Mouse (Mus musculus): ENCODE results near the gene Henmt1. TPM values are rescaled to one million over a fixed set of nuclear protein-coding genes. Genes with fewer than 3 reads are reported as not detected.

Henmt1 gene
- polyA plus RNA-seq, 1 experiment, result not detected

GRCm38 (mm10) chr3:108963278-108963677, 23.6 kb downstream of the Henmt1 start:
- H3K36me3 ChIP-seq (ENCODE audit: control insufficient read depth, insufficient read depth), result no peaks in the 10 kb centered on the region
- no peak overlapping the region for H3K4me3 ChIP-seq
- no peaks in the 10 kb centered on the region for H3K79me2 ChIP-seq (ENCODE audit: control insufficient read depth, insufficient read depth)
- no peak for TF ChIP-seq MYOD1 (IDR thresholded peaks at IDR 0.05; ENCODE audit: control insufficient read depth in 1 of 3, insufficient read length in 2 of 3, low read depth in 2 of 3)
- no peak for TF ChIP-seq TCF3 (IDR thresholded peaks at IDR 0.05; ENCODE audit: insufficient read length, low read depth)
- TF ChIP-seq CEBPB (IDR thresholded peaks at IDR 0.05; ENCODE audit: insufficient read depth, poor library complexity, severe bottlenecking), result no peak
- TF ChIP-seq TCF12 (IDR thresholded peaks at IDR 0.05; ENCODE audit: insufficient read depth, poor library complexity, severe bottlenecking), result no peak
- no peak for TF ChIP-seq REST (IDR thresholded peaks at IDR 0.05; ENCODE audit: insufficient read depth, insufficient read length)
- no peak for TF ChIP-seq POLR2A (IDR thresholded peaks at IDR 0.05; ENCODE audit: insufficient read length, low read depth)
- TF ChIP-seq POLR2AphosphoS2 (IDR thresholded peaks at IDR 0.05; ENCODE audit: insufficient read length, low read depth), result no peak
- no peak for TF ChIP-seq USF1 (IDR thresholded peaks at IDR 0.05; ENCODE audit: low read depth)
- no peaks in the 10 kb centered on the region for H3K27me3 ChIP-seq (ENCODE audit: control insufficient read depth, insufficient read depth, insufficient read length)
- no peak overlapping the region for H3ac ChIP-seq (ENCODE audit: control insufficient read depth, insufficient read length)
- no peak overlapping the region for H3K4me2 ChIP-seq (ENCODE audit: low read depth)

- H3K79me2 ChIP-seq (ENCODE audit: control insufficient read depth, insufficient read depth), result no peaks in the 10 kb centered on the region
- no peak overlapping the region for H3K4me3 ChIP-seq
- no peak overlapping the region for H3K4me2 ChIP-seq (ENCODE audit: low read depth)
- H3K27me3 ChIP-seq (ENCODE audit: control insufficient read depth, insufficient read depth, insufficient read length), result no peaks in the 10 kb centered on the region
- no peak for TF ChIP-seq POLR2AphosphoS2 (IDR thresholded peaks at IDR 0.05; ENCODE audit: insufficient read length, low read depth)
- TF ChIP-seq SRF (IDR thresholded peaks at IDR 0.05; ENCODE audit: control insufficient read depth, insufficient read length, low read depth), result no peak
- no peak for TF ChIP-seq MAX (IDR thresholded peaks at IDR 0.05; ENCODE audit: low read depth)
- no peak for TF ChIP-seq CEBPB (IDR thresholded peaks at IDR 0.05; ENCODE audit: insufficient read depth, poor library complexity, severe bottlenecking)
- TF ChIP-seq TCF3 (IDR thresholded peaks at IDR 0.05; ENCODE audit: insufficient read length, low read depth), result no peak
- TF ChIP-seq E2F4 (IDR thresholded peaks at IDR 0.05; ENCODE audit: insufficient read depth), result no peak
- TF ChIP-seq POLR2A (IDR thresholded peaks at IDR 0.05; ENCODE audit: insufficient read length, low read depth), result no peak
- TF ChIP-seq TCF12 (IDR thresholded peaks at IDR 0.05; ENCODE audit: insufficient read depth, poor library complexity, severe bottlenecking), result no peak
- no peak for TF ChIP-seq MYOG (IDR thresholded peaks at IDR 0.05; ENCODE audit: control insufficient read depth in 1 of 3, insufficient read depth in 1 of 3, insufficient read length in 2 of 3, low read depth in 2 of 3)
- no peak for TF ChIP-seq USF1 (IDR thresholded peaks at IDR 0.05; ENCODE audit: low read depth)
- no peak for TF ChIP-seq REST (IDR thresholded peaks at IDR 0.05; ENCODE audit: insufficient read depth, insufficient read length)
- H3K36me3 ChIP-seq (ENCODE audit: control insufficient read depth, insufficient read depth), result no peaks in the 10 kb centered on the region
- H3ac ChIP-seq (ENCODE audit: control insufficient read depth, insufficient read length), result no peak overlapping the region
These were observed 24.1 kb downstream of the Henmt1 start for GRCm38 (mm10) chr3:108963776-108964175.

- TF ChIP-seq MYOG (IDR thresholded peaks at IDR 0.05; ENCODE audit: control insufficient read depth in 1 of 3, insufficient read depth in 1 of 3, insufficient read length in 2 of 3, low read depth in 2 of 3), result no peak
- no peak for TF ChIP-seq SRF (IDR thresholded peaks at IDR 0.05; ENCODE audit: control insufficient read depth, insufficient read length, low read depth)
- TF ChIP-seq MYOD1 (IDR thresholded peaks at IDR 0.05; ENCODE audit: control insufficient read depth in 1 of 3, insufficient read length in 2 of 3, low read depth in 2 of 3), result no peak
- Histone ChIP-seq H3K4me2 (ENCODE audit: low read depth) (no peak overlapping the region), H3K36me3 (ENCODE audit: control insufficient read depth, insufficient read depth) (no peaks in the 10 kb centered on the region), H3ac (ENCODE audit: control insufficient read depth, insufficient read length) (no peak overlapping the region), H3K27me3 (ENCODE audit: control insufficient read depth, insufficient read depth, insufficient read length) (no peaks in the 10 kb centered on the region), H3K4me3 (no peak overlapping the region), H3K79me2 (ENCODE audit: control insufficient read depth, insufficient read depth) (no peaks in the 10 kb centered on the region)
These were observed 24.8 kb downstream of the Henmt1 start for GRCm38 (mm10) chr3:108964361-108965044.

GRCm38 (mm10) chr3:108966051-108966450, 26.4 kb downstream of the Henmt1 start:
- Histone ChIP-seq H3K27me3 (ENCODE audit: control insufficient read depth, insufficient read depth, insufficient read length) (no peaks in the 10 kb centered on the region), H3ac (ENCODE audit: control insufficient read depth, insufficient read length) (no peak overlapping the region), H3K79me2 (ENCODE audit: control insufficient read depth, insufficient read depth) (no peaks in the 10 kb centered on the region), H3K4me2 (ENCODE audit: low read depth) (no peak overlapping the region), H3K4me3 (no peak overlapping the region), H3K36me3 (ENCODE audit: control insufficient read depth, insufficient read depth) (no peaks in the 10 kb centered on the region)
- no peak for TF ChIP-seq MYOD1 (IDR thresholded peaks at IDR 0.05; ENCODE audit: control insufficient read depth in 1 of 3, insufficient read length in 2 of 3, low read depth in 2 of 3)
- TF ChIP-seq REST (IDR thresholded peaks at IDR 0.05; ENCODE audit: insufficient read depth, insufficient read length), result no peak
- TF ChIP-seq USF1 (IDR thresholded peaks at IDR 0.05; ENCODE audit: low read depth), result no peak

- H3K4me2 ChIP-seq (ENCODE audit: low read depth), result no peak overlapping the region
- no peaks in the 10 kb centered on the region for H3K36me3 ChIP-seq (ENCODE audit: control insufficient read depth, insufficient read depth)
- H3K4me3 ChIP-seq, result no peak overlapping the region
These were observed 34.4 kb downstream of the Henmt1 start for GRCm38 (mm10) chr3:108973980-108974660.

More at GRCm38 (mm10) chr3:108973980-108974660, 34.4 kb downstream of the Henmt1 start:
- H3K27me3 ChIP-seq (ENCODE audit: control insufficient read depth, insufficient read depth, insufficient read length), result no peaks in the 10 kb centered on the region
- TF ChIP-seq E2F4 (IDR thresholded peaks at IDR 0.05; ENCODE audit: insufficient read depth) (no peak), SRF (IDR thresholded peaks at IDR 0.05; ENCODE audit: control insufficient read depth, insufficient read length, low read depth) (no peak), CEBPB (IDR thresholded peaks at IDR 0.05; ENCODE audit: insufficient read depth, poor library complexity, severe bottlenecking) (no peak), MYOD1 (IDR thresholded peaks at IDR 0.05; ENCODE audit: control insufficient read depth in 1 of 3, insufficient read length in 2 of 3, low read depth in 2 of 3) (no peak), TCF3 (IDR thresholded peaks at IDR 0.05; ENCODE audit: insufficient read length, low read depth) (no peak), POLR2A (IDR thresholded peaks at IDR 0.05; ENCODE audit: insufficient read length, low read depth) (no peak), USF1 (IDR thresholded peaks at IDR 0.05; ENCODE audit: low read depth) (no peak), TCF12 (IDR thresholded peaks at IDR 0.05; ENCODE audit: insufficient read depth, poor library complexity, severe bottlenecking) (no peak), REST (IDR thresholded peaks at IDR 0.05; ENCODE audit: insufficient read depth, insufficient read length) (no peak), POLR2AphosphoS2 (IDR thresholded peaks at IDR 0.05; ENCODE audit: insufficient read length, low read depth) (no peak), MYOG (IDR thresholded peaks at IDR 0.05; ENCODE audit: control insufficient read depth in 1 of 3, insufficient read depth in 1 of 3, insufficient read length in 2 of 3, low read depth in 2 of 3) (no peak), MAX (IDR thresholded peaks at IDR 0.05; ENCODE audit: low read depth) (no peak)
- no peaks in the 10 kb centered on the region for H3K79me2 ChIP-seq (ENCODE audit: control insufficient read depth, insufficient read depth)
- H3ac ChIP-seq (ENCODE audit: control insufficient read depth, insufficient read length), result no peak overlapping the region

Measured in myocyte (in vitro differentiated cells).